Mouse (Mus musculus): ENCODE results near the gene Olfr1249. TPM values are rescaled to one million over a fixed set of nuclear protein-coding genes. Genes with fewer than 3 reads are reported as not detected.
"Not testable (repeated sequence)": the region's sequence is repeated elsewhere in the genome, so short reads cannot be mapped to it uniquely, and the experiment has no call there.

Gene Olfr1249
- polyA plus RNA-seq (2014; fragmentation: Nextera tagmentation; extraction: Ambion mirVana), result not detected in 2 replicates

GRCm38 (mm10) chr2:89634883-89635282 lies at the start of gene Olfr1249:
Gene Olfr1249, minus strand, starts transcription at chr2:89634983.
- Histone ChIP-seq H3K27ac (ENCODE audit: low read depth, low read length) (no peak within 1 kb of the TSS), H3K27me3 (ENCODE audit: control insufficient read depth, insufficient read depth, low read length) (no peaks in the 10 kb centered on the region), H3K36me3 (ENCODE audit: control insufficient read depth, insufficient read depth, low read length) (no peaks in the 10 kb centered on the region), H3K4me2 (ENCODE audit: low read depth) (no peak within 1 kb of the TSS), H3K9me3 (ENCODE audit: control insufficient read depth, low read length) (no peaks in the 10 kb centered on the region), H3K4me1 (ENCODE audit: control insufficient read depth, insufficient read depth, low read length) (no peaks in the 10 kb centered on the region), H3K9ac (ENCODE audit: low read length) (no peak within 1 kb of the TSS), H3K4me3 (ENCODE audit: low read depth, low read length) (no peak within 1 kb of the TSS)
- ATAC-seq (ENCODE audit: insufficient read depth, low FRiP score, low TSS enrichment) (no peak), DNase-seq (ENCODE audit: low spot score) (no peak)
- WGBS, result 92% methylated on average over 2 of the region's 2 CpGs

- no peak within 1 kb of the TSS for H3K9ac ChIP-seq (ENCODE audit: low read length)
- H3K4me2 ChIP-seq (ENCODE audit: low read depth), result no peak within 1 kb of the TSS
- H3K4me1 ChIP-seq (ENCODE audit: control insufficient read depth, insufficient read depth, low read length), result no peaks in the 10 kb centered on the region
- no peak for DNase-seq (ENCODE audit: low spot score)
- H3K9me3 ChIP-seq (ENCODE audit: control insufficient read depth, low read length), result no peaks in the 10 kb centered on the region
- no peaks in the 10 kb centered on the region for H3K27me3 ChIP-seq (ENCODE audit: control insufficient read depth, insufficient read depth, low read length)
- ATAC-seq (ENCODE audit: insufficient read depth, low FRiP score, low TSS enrichment), result no peak
- H3K36me3 ChIP-seq (ENCODE audit: control insufficient read depth, insufficient read depth, low read length), result no peaks in the 10 kb centered on the region
- H3K4me3 ChIP-seq (ENCODE audit: low read depth, low read length), result no peak within 1 kb of the TSS
- no peak within 1 kb of the TSS for H3K27ac ChIP-seq (ENCODE audit: low read depth, low read length)
Measured at GRCm38 (mm10) chr2:89671836-89672235, 37.1 kb upstream of the Olfr1249 start, which contains the start of gene Olfr1251. Gene Olfr1251, minus strand, starts transcription at chr2:89671936.

GRCm38 (mm10) chr2:89661367-89661766 lies 26.6 kb upstream of the Olfr1249 start, which contains the start of gene Olfr1250:
Gene Olfr1250, minus strand, starts transcription at chr2:89661467.
- no peaks in the 10 kb centered on the region for H3K9me3 ChIP-seq (ENCODE audit: control insufficient read depth, low read length)
- ATAC-seq (ENCODE audit: insufficient read depth, low FRiP score, low TSS enrichment), result no peak
- H3K4me3 ChIP-seq (ENCODE audit: low read depth, low read length), result no peak within 1 kb of the TSS
- no peak within 1 kb of the TSS for H3K27ac ChIP-seq (ENCODE audit: low read depth, low read length)
- H3K36me3 ChIP-seq (ENCODE audit: control insufficient read depth, insufficient read depth, low read length), result no peaks in the 10 kb centered on the region
- H3K4me2 ChIP-seq (ENCODE audit: low read depth), result no peak within 1 kb of the TSS
- no peaks in the 10 kb centered on the region for H3K4me1 ChIP-seq (ENCODE audit: control insufficient read depth, insufficient read depth, low read length)
- no peak for DNase-seq (ENCODE audit: low spot score)
- no peak within 1 kb of the TSS for H3K9ac ChIP-seq (ENCODE audit: low read length)
- H3K27me3 ChIP-seq (ENCODE audit: control insufficient read depth, insufficient read depth, low read length), result no peaks in the 10 kb centered on the region

- H3K27me3 ChIP-seq (ENCODE audit: control insufficient read depth, insufficient read depth, low read length); H3K36me3 ChIP-seq (ENCODE audit: control insufficient read depth, insufficient read depth, low read length); H3K4me2 ChIP-seq (ENCODE audit: low read depth); H3K9me3 ChIP-seq (ENCODE audit: control insufficient read depth, low read length); ATAC-seq (ENCODE audit: insufficient read depth, low FRiP score, low TSS enrichment); H3K27ac ChIP-seq (ENCODE audit: low read depth, low read length); DNase-seq (ENCODE audit: low spot score); H3K4me1 ChIP-seq (ENCODE audit: control insufficient read depth, insufficient read depth, low read length); H3K9ac ChIP-seq (ENCODE audit: low read length); H3K4me3 ChIP-seq (ENCODE audit: low read depth, low read length): not testable (repeated sequence)
- WGBS, result 100% methylated on average over 1 of the region's 1 CpGs
Measured at GRCm38 (mm10) chr2:89618145-89618544, 16.6 kb downstream of the Olfr1249 start, which contains the start of gene Olfr1248. Gene Olfr1248, minus strand, starts transcription at chr2:89618245.

- no peak within 1 kb of the TSS for H3K9ac ChIP-seq (ENCODE audit: low read length)
- ATAC-seq (ENCODE audit: insufficient read depth, low FRiP score, low TSS enrichment), result no peak
- WGBS, result 95% methylated on average over 2 of the region's 2 CpGs
- no peaks in the 10 kb centered on the region for H3K27me3 ChIP-seq (ENCODE audit: control insufficient read depth, insufficient read depth, low read length)
- no peak within 1 kb of the TSS for H3K27ac ChIP-seq (ENCODE audit: low read depth, low read length)
- DNase-seq (ENCODE audit: low spot score), result no peak
- H3K9me3 ChIP-seq (ENCODE audit: control insufficient read depth, low read length), result no peaks in the 10 kb centered on the region
- no peak within 1 kb of the TSS for H3K4me2 ChIP-seq (ENCODE audit: low read depth)
- no peak within 1 kb of the TSS for H3K4me3 ChIP-seq (ENCODE audit: low read depth, low read length)
- H3K4me1 ChIP-seq (ENCODE audit: control insufficient read depth, insufficient read depth, low read length), result no peaks in the 10 kb centered on the region
- no peaks in the 10 kb centered on the region for H3K36me3 ChIP-seq (ENCODE audit: control insufficient read depth, insufficient read depth, low read length)
Measured at GRCm38 (mm10) chr2:89614030-89614429, 20.8 kb downstream of the Olfr1249 start, which contains the start of gene Olfr1247. Gene Olfr1247, minus strand, starts transcription at chr2:89614130.

- H3K9me3 ChIP-seq (ENCODE audit: control insufficient read depth, low read length), result no peaks in the 10 kb centered on the region
- no peaks in the 10 kb centered on the region for H3K36me3 ChIP-seq (ENCODE audit: control insufficient read depth, insufficient read depth, low read length)
- H3K4me3 ChIP-seq (ENCODE audit: low read depth, low read length), result no peak within 1 kb of the TSS
- H3K27me3 ChIP-seq (ENCODE audit: control insufficient read depth, insufficient read depth, low read length), result no peaks in the 10 kb centered on the region
- ATAC-seq (ENCODE audit: insufficient read depth, low FRiP score, low TSS enrichment) (no peak), DNase-seq (ENCODE audit: low spot score) (no peak)
- H3K9ac ChIP-seq (ENCODE audit: low read length), result no peak within 1 kb of the TSS
- H3K4me1 ChIP-seq (ENCODE audit: control insufficient read depth, insufficient read depth, low read length), result no peaks in the 10 kb centered on the region
- H3K4me2 ChIP-seq (ENCODE audit: low read depth), result no peak within 1 kb of the TSS
- no peak within 1 kb of the TSS for H3K27ac ChIP-seq (ENCODE audit: low read depth, low read length)
- 84% methylated on average over 2 of the region's 2 CpGs for WGBS
Measured at GRCm38 (mm10) chr2:89593057-89593456, 41.7 kb downstream of the Olfr1249 start, which contains the start of gene Olfr1246. Gene Olfr1246, minus strand, starts transcription at chr2:89593157.

Other genes with a start within 250 kb of the Olfr1249 start
- gene Olfr1238, start 225.3 kb downstream of the Olfr1249 start, polyA plus RNA-seq (2014; fragmentation: Nextera tagmentation; extraction: Ambion mirVana), result not detected in 2 replicates
- gene Olfr1239, start 214.6 kb downstream of the Olfr1249 start, polyA plus RNA-seq (2014; fragmentation: Nextera tagmentation; extraction: Ambion mirVana), result not detected in 2 replicates
- gene Olfr1240, start 192.0 kb downstream of the Olfr1249 start, polyA plus RNA-seq (2014; fragmentation: Nextera tagmentation; extraction: Ambion mirVana), result not detected in 2 replicates
- not detected in 2 replicates for gene Olfr1241, start 147.9 kb downstream of the Olfr1249 start, polyA plus RNA-seq (2014; fragmentation: Nextera tagmentation; extraction: Ambion mirVana)
- not detected in 2 replicates for gene Olfr1242, start 136.6 kb downstream of the Olfr1249 start, polyA plus RNA-seq (2014; fragmentation: Nextera tagmentation; extraction: Ambion mirVana)
- gene Olfr1243, start 103.5 kb downstream of the Olfr1249 start, polyA plus RNA-seq (2014; fragmentation: Nextera tagmentation; extraction: Ambion mirVana), result not detected in 2 replicates
- not detected in 2 replicates for gene Olfr1245, start 56.5 kb downstream of the Olfr1249 start, polyA plus RNA-seq (2014; fragmentation: Nextera tagmentation; extraction: Ambion mirVana)
- gene Olfr1246, start 41.8 kb downstream of the Olfr1249 start, polyA plus RNA-seq (2014; fragmentation: Nextera tagmentation; extraction: Ambion mirVana), result not detected in 2 replicates
- gene Olfr1247, start 20.9 kb downstream of the Olfr1249 start, polyA plus RNA-seq (2014; fragmentation: Nextera tagmentation; extraction: Ambion mirVana), result not detected in 2 replicates
- gene Olfr1248, start 16.7 kb downstream of the Olfr1249 start, polyA plus RNA-seq (2014; fragmentation: Nextera tagmentation; extraction: Ambion mirVana), result not detected in 2 replicates
- not detected in 2 replicates for gene Olfr1250, start 26.5 kb upstream of the Olfr1249 start, polyA plus RNA-seq (2014; fragmentation: Nextera tagmentation; extraction: Ambion mirVana)
- gene Olfr1251, start 37.0 kb upstream of the Olfr1249 start, polyA plus RNA-seq (2014; fragmentation: Nextera tagmentation; extraction: Ambion mirVana), result not detected in 2 replicates
- not detected in 2 replicates for gene Olfr1252, start 90.0 kb upstream of the Olfr1249 start, polyA plus RNA-seq (2014; fragmentation: Nextera tagmentation; extraction: Ambion mirVana)
- gene Olfr1253, start 122.1 kb upstream of the Olfr1249 start, polyA plus RNA-seq (2014; fragmentation: Nextera tagmentation; extraction: Ambion mirVana), result not detected in 2 replicates
- not detected in 2 replicates for gene Olfr1254, start 158.6 kb upstream of the Olfr1249 start, polyA plus RNA-seq (2014; fragmentation: Nextera tagmentation; extraction: Ambion mirVana)
- not detected in 2 replicates for gene Olfr1255, start 177.1 kb upstream of the Olfr1249 start, polyA plus RNA-seq (2014; fragmentation: Nextera tagmentation; extraction: Ambion mirVana)
- gene Olfr1256, start 206.6 kb upstream of the Olfr1249 start, polyA plus RNA-seq (2014; fragmentation: Nextera tagmentation; extraction: Ambion mirVana), result not detected in 2 replicates
- not detected in 2 replicates for gene Olfr48, start 213.2 kb upstream of the Olfr1249 start, polyA plus RNA-seq (2014; fragmentation: Nextera tagmentation; extraction: Ambion mirVana)
- gene Olfr1257, start 243.5 kb upstream of the Olfr1249 start, polyA plus RNA-seq (2014; fragmentation: Nextera tagmentation; extraction: Ambion mirVana), result not detected in 2 replicates